ENCODE assay signal across 8 mouse cellular contexts in the genomic region with DNA sequence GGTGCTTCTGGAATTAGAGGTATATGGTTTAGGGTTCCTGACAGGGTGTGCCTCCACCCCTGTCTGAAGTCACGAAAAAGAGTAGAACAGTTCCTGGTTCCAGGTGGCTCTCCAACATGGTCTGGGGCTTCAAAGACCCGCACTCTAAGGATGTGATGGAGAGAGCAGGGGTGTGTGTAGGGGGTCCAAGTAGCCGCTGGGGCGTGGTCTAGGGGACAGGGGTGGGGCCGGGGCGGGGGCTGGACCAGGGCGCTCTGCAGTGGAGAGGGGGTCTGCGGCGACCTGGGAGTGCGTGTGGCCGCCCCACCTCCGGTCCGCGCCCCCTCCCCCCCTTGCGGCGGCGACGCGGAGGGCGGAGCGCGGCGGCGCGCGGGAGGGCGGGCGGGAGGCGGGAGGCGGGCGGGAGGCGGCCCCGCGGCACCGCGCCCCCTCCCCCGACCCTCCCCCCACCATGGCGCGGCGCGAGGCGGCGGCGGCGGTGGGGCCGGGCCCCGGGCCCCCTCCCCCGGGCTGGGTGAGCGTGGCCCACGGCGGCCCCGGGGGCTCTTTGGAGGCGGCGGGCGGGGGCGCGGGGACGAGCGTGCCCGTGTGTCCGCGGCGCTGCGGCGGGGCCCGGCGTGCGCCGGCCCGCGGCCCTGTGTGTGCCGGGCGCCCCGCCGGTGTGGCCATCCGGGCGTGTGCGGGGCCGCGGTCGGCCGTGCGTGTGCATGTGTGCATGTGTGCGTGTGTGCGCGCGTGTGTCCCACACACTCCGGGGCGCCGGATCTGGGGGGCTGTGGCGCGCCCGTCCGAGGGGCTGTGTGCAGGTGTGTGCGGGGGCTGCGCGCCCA. TPM values are rescaled to one million over a fixed set of nuclear protein-coding genes. Genes with fewer than 3 reads are reported as not detected.
DNase-seq lines count a peak whose midpoint lies in the region; ATAC-seq and TF ChIP-seq lines count a peak whose summit lies in the region.

A gene (plus strand): TSS at position 450 of the 830 bp plus-strand sequence.

- TF ChIP-seq CTCF in lung, adult 2 months (IDR thresholded peaks at IDR 0.05; ENCODE audit: insufficient read depth, low read length) = no peak

- WGBS in lung, adult 2 months = 2% methylated on average over 79 of the region's 97 CpGs
- WGBS in liver, embryonic 16.5 days (ENCODE audit: insufficient replicate concordance) = 1% methylated on average over 28 of the region's 97 CpGs

- peak within 1 kb of the TSS; percentile 54 for H3K9ac ChIP-seq in liver, embryonic 16.5 days (ENCODE audit: low read depth, low read length)

- H3K27ac ChIP-seq in liver, embryonic 16.5 days (ENCODE audit: low read length) = no peak within 1 kb of the TSS

- no peaks in the 10 kb centered on the region for H3K9me3 ChIP-seq in liver, embryonic 16.5 days (replicated peaks; ENCODE audit: control insufficient read depth, low read length)

- peak within 1 kb of the TSS; percentile 91 for H3K4me2 ChIP-seq in liver, embryonic 16.5 days (ENCODE audit: low read depth, low read length)

- peaks cover 20% of the 10 kb centered on the region for H3K27me3 ChIP-seq in liver, embryonic 16.5 days (ENCODE audit: control insufficient read depth, insufficient read depth, low read depth, low read length)

- ATAC-seq in liver, embryonic 16.5 days (ENCODE audit: low read depth) = peak; percentile 37; the same call in 1 of the 2 replicates

- H3K36me3 ChIP-seq in liver, embryonic 16.5 days (ENCODE audit: control insufficient read depth, insufficient read depth) = no peaks in the 10 kb centered on the region

- peak within 1 kb of the TSS; percentile 57 for H3K4me3 ChIP-seq in lung, adult 2 months (replicated peaks; ENCODE audit: extremely low read depth, low read depth, low read length)
- peak within 1 kb of the TSS; percentile 64 for H3K4me3 ChIP-seq in liver, embryonic 16.5 days (ENCODE audit: low read depth, low read length)

- peaks cover 3% of the 10 kb centered on the region for H3K4me1 ChIP-seq in lung, adult 2 months (ENCODE audit: control insufficient read depth, insufficient read depth, low read length)
- peaks cover 3% of the 10 kb centered on the region; the same call in 1 of the 2 replicates for H3K4me1 ChIP-seq in liver, embryonic 16.5 days (ENCODE audit: control insufficient read depth, low read depth, low read length)

- TF ChIP-seq POLR2A in lung, adult 2 months (IDR thresholded peaks at IDR 0.05; ENCODE audit: borderline replicate concordance, extremely low read depth, low read depth, low read length) = no peak

- DNase-seq in lung, adult 2 months = no peak
- DNase-seq in lung, postnatal 14 days = no peak
- peak; percentile 44 for DNase-seq in adrenal gland, postnatal 10 days
- peak; percentile 59 for DNase-seq in embryo, embryonic 10 days (ENCODE audit: low spot score)
- peak; percentile 54 for DNase-seq in induced T-regulatory cell, adult 2 months (ENCODE audit: low read depth)
- peak; percentile 52 for DNase-seq in testis, postnatal 10 days (ENCODE audit: low spot score)
- no peak for DNase-seq in urinary bladder, postnatal 25 days (ENCODE audit: low spot score)

RNA-seq across cellular contexts. Expression of the gene that starts here (rescaled TPM):
- 5.5 and 7.0 TPM in 2 replicates for polyA plus RNA-seq in lung, adult 2 months (2012; rRNA removed)
- total RNA-seq in adrenal gland, postnatal 10 days (2021) = 10 to 100 TPM in 1 of 2 experiments, 1 to 10 TPM in 1; 9.2 to 13.0 TPM
- polyA plus RNA-seq in liver, embryonic 16.5 days (2015; fragmentation: Nextera tagmentation; extraction: Ambion mirVana) = 0.12 and 0.15 TPM in 2 replicates

Comparison
In these comparisons a context has a peak if more than half of its experiments do, and no peak if none do; other contexts are left out.
1. Peak in ATAC-seq, H3K4me3 ChIP-seq, H3K9ac ChIP-seq and H3K4me2 ChIP-seq in liver, embryonic 16.5 days; RNA of the gene not detected or under 1 TPM.
2. DNase-seq: peak in adrenal gland, postnatal 10 days (single experiment), embryo, embryonic 10 days (single experiment), induced T-regulatory cell, adult 2 months (single experiment) and testis, postnatal 10 days (single experiment); none in lung, adult 2 months (single experiment), lung, postnatal 14 days (single experiment) and urinary bladder, postnatal 25 days (single experiment).